Mouse (Mus musculus): Measurements from ENCODE around the gene Sgta. TPM values are rescaled to one million over a fixed set of nuclear protein-coding genes. Genes with fewer than 3 reads are reported as not detected.

The Sgta gene
- polyA plus RNA-seq, 1 experiment: 143 TPM

- DNase-seq (ENCODE audit: low read depth, low spot score): no peak
- 67% methylated on average over 5 of the region's 5 CpGs for WGBS
Measured at GRCm38 (mm10) chr10:81024346-81024937, 35.5 kb downstream of the Sgta start.

- WGBS: 61% methylated on average over 8 of the region's 8 CpGs
- DNase-seq (ENCODE audit: low read depth, low spot score): no peak
Measured at GRCm38 (mm10) chr10:81022744-81023143, 37.2 kb downstream of the Sgta start.

- WGBS: 13% methylated on average over 26 of the region's 26 CpGs
- no peak for DNase-seq (ENCODE audit: low read depth, low spot score)
Measured at GRCm38 (mm10) chr10:81021547-81022110, 38.4 kb downstream of the Sgta start.

- 59% methylated on average over 2 of the region's 2 CpGs for WGBS
- DNase-seq (ENCODE audit: low read depth, low spot score): no peak
Measured at GRCm38 (mm10) chr10:81020207-81020606, 39.8 kb downstream of the Sgta start.

GRCm38 (mm10) chr10:81019687-81020086, 40.3 kb downstream of the Sgta start:
- 68% methylated on average over 6 of the region's 6 CpGs for WGBS
- no peak for DNase-seq (ENCODE audit: low read depth, low spot score)

GRCm38 (mm10) chr10:81018326-81018725, 41.7 kb downstream of the Sgta start:
- no peak for DNase-seq (ENCODE audit: low read depth, low spot score)
- 45% methylated on average over 10 of the region's 10 CpGs for WGBS

GRCm38 (mm10) chr10:81016645-81017044, 43.3 kb downstream of the Sgta start:
- no peak for DNase-seq (ENCODE audit: low read depth, low spot score)
- 5% methylated on average over 7 of the region's 7 CpGs for WGBS

- no peak for DNase-seq (ENCODE audit: low read depth, low spot score)
- 86% methylated on average over 2 of the region's 2 CpGs for WGBS
Measured at GRCm38 (mm10) chr10:81015666-81016065, 44.3 kb downstream of the Sgta start.

GRCm38 (mm10) chr10:81014393-81015384, 45.3 kb downstream of the Sgta start, which contains the start of gene Gng7:
Gene Gng7 (minus strand): TSS chr10:81014945.
- DNase-seq (ENCODE audit: low read depth, low spot score): peak; percentile 73
- WGBS: 10% methylated on average over 31 of the region's 31 CpGs

- 57% methylated on average over 6 of the region's 6 CpGs for WGBS
- no peak for DNase-seq (ENCODE audit: low read depth, low spot score)
Measured at GRCm38 (mm10) chr10:81010851-81011250, 49.1 kb downstream of the Sgta start.

GRCm38 (mm10) chr10:81007240-81007639, 52.7 kb downstream of the Sgta start:
- DNase-seq (ENCODE audit: low read depth, low spot score): no peak
- WGBS: 35% methylated on average over 7 of the region's 7 CpGs

- DNase-seq (ENCODE audit: low read depth, low spot score): no peak
- 90% methylated on average over 7 of the region's 7 CpGs for WGBS
Measured at GRCm38 (mm10) chr10:81006005-81006677, 53.8 kb downstream of the Sgta start.

GRCm38 (mm10) chr10:81001161-81001560, 58.8 kb downstream of the Sgta start:
- 58% methylated on average over 10 of the region's 10 CpGs for WGBS
- no peak for DNase-seq (ENCODE audit: low read depth, low spot score)

GRCm38 (mm10) chr10:81000197-81001062, 59.6 kb downstream of the Sgta start:
- WGBS: 35% methylated on average over 28 of the region's 28 CpGs
- DNase-seq (ENCODE audit: low read depth, low spot score): no peak

- DNase-seq (ENCODE audit: low read depth, low spot score): peak; percentile 64
- 20% methylated on average over 37 of the region's 37 CpGs for WGBS
Measured at GRCm38 (mm10) chr10:80999362-81000196, 60.4 kb downstream of the Sgta start.

GRCm38 (mm10) chr10:80998778-80999177, 61.2 kb downstream of the Sgta start:
- peak; percentile 40 for DNase-seq (ENCODE audit: low read depth, low spot score)
- 5% methylated on average over 12 of the region's 12 CpGs for WGBS

GRCm38 (mm10) chr10:80998021-80998420, 62.0 kb downstream of the Sgta start:
- WGBS: 44% methylated on average over 14 of the region's 14 CpGs
- no peak for DNase-seq (ENCODE audit: low read depth, low spot score)

GRCm38 (mm10) chr10:80997332-80997731, 62.6 kb downstream of the Sgta start:
- no peak for DNase-seq (ENCODE audit: low read depth, low spot score)
- WGBS: 77% methylated on average over 8 of the region's 8 CpGs
